Mouse (Mus musculus): ENCODE data around the gene Zfp523.

The Zfp523 gene

GRCm38 (mm10) chr17:28242296-28242695 lies 65.4 kb downstream of the Zfp523 start:
- no peak for DNase-seq (ENCODE audit: low spot score in 2 of 2)

- no peak for DNase-seq (ENCODE audit: low spot score in 2 of 2)
Measured at GRCm38 (mm10) chr17:28244214-28244613, 67.3 kb downstream of the Zfp523 start.

GRCm38 (mm10) chr17:28244714-28245113 lies 67.8 kb downstream of the Zfp523 start:
- DNase-seq (ENCODE audit: low spot score in 2 of 2): no peak

- DNase-seq (ENCODE audit: low spot score in 2 of 2): no peak
Measured at GRCm38 (mm10) chr17:28246640-28247039, 69.7 kb downstream of the Zfp523 start.

GRCm38 (mm10) chr17:28247613-28248012 lies 70.7 kb downstream of the Zfp523 start:
- no peak for DNase-seq (ENCODE audit: low spot score in 2 of 2)

- DNase-seq (ENCODE audit: low spot score in 2 of 2): no peak
Measured at GRCm38 (mm10) chr17:28249062-28249461, 72.1 kb downstream of the Zfp523 start.

- no peak for DNase-seq (ENCODE audit: low spot score in 2 of 2)
Measured at GRCm38 (mm10) chr17:28251579-28252280, 74.8 kb downstream of the Zfp523 start.

GRCm38 (mm10) chr17:28252281-28252648 lies 75.3 kb downstream of the Zfp523 start:
- DNase-seq (ENCODE audit: low spot score in 2 of 2): no peak

GRCm38 (mm10) chr17:28253216-28253615 lies 76.3 kb downstream of the Zfp523 start:
- no peak for DNase-seq (ENCODE audit: low spot score in 2 of 2)

- DNase-seq (ENCODE audit: low spot score in 2 of 2): no peak
Measured at GRCm38 (mm10) chr17:28254804-28255203, 77.9 kb downstream of the Zfp523 start.

Data from urinary bladder, adult 18-20 months (tissue).